Comparison of ENCODE assay signal across 16 mouse cellular contexts in genomic region chr4:84942059-84942458, GRCm38 (mm10). TPM values are rescaled to one million over a fixed set of nuclear protein-coding genes. Genes with fewer than 3 reads are reported as not detected.
DNase-seq lines count a peak whose midpoint lies in the region; ATAC-seq and TF ChIP-seq lines count a peak whose summit lies in the region.
"Had no signal": no experiment of that assay in that cellular context is flagged by ENCODE, and none has a peak within 500 bp of the region (broad histone marks: within the 10 kb centered on the region; RNA-seq: fewer than 3 reads in every experiment).

No protein-coding gene starts in this region.

- 0 out of 2 replicates have a peak, but pooled peaks have one; percentile 59 for ATAC-seq in embryonic facial prominence, embryonic 11.5 days (replicated peaks; ENCODE audit: insufficient number of reproducible peaks, low FRiP score, low TSS enrichment, low read depth)
- peak; percentile 82; the same call in 1 of the 2 replicates for ATAC-seq in hindbrain, embryonic 14.5 days (ENCODE audit: low FRiP score)
- ATAC-seq in megakaryocyte-erythroid progenitor cell, adult 5-6 weeks (replicated peaks; ENCODE audit: low FRiP score, low TSS enrichment, poor library complexity, severe bottlenecking): 0 out of 2 replicates have a peak, but pooled peaks have one; percentile 26
- ATAC-seq in CD4-positive, CD25-positive, alpha-beta regulatory T cell, adult 4 months: no peak
- ATAC-seq: liver, embryonic 12.5 days had no signal

- no peaks in the 10 kb centered on the region for H3K4me1 ChIP-seq in embryonic facial prominence, embryonic 11.5 days (ENCODE audit: control insufficient read depth, insufficient read depth, low read length)
- H3K4me1 ChIP-seq in embryonic facial prominence, embryonic 10.5 days: peaks cover 5% of the 10 kb centered on the region
- 0 out of 2 replicates have a peak, but pooled peaks cover 3% of the 10 kb centered on the region for H3K4me1 ChIP-seq in hindbrain, embryonic 14.5 days (replicated peaks; ENCODE audit: control insufficient read depth, insufficient read depth, low read length)
- H3K4me1 ChIP-seq: liver, embryonic 12.5 days had no signal

- TF ChIP-seq POLR2A in brain, embryonic 14.5 days (IDR thresholded peaks at IDR 0.05; ENCODE audit: borderline replicate concordance, extremely low read depth, insufficient read depth, insufficient read length, poor library complexity, severe bottlenecking): no peak

- H3K27me3 ChIP-seq in embryonic facial prominence, embryonic 11.5 days (ENCODE audit: control insufficient read depth, insufficient read depth, low read length): no peaks in the 10 kb centered on the region
- no peaks in the 10 kb centered on the region for H3K27me3 ChIP-seq in embryonic facial prominence, embryonic 10.5 days (replicated peaks; ENCODE audit: low read depth, poor library complexity, severe bottlenecking)
- H3K27me3 ChIP-seq in hindbrain, embryonic 14.5 days (ENCODE audit: control insufficient read depth, insufficient read depth, low read length): no peaks in the 10 kb centered on the region
- H3K27me3 ChIP-seq: liver, embryonic 12.5 days had no signal

- no peak overlapping the region for H3K4me3 ChIP-seq in embryonic facial prominence, embryonic 11.5 days (ENCODE audit: low read depth, low read length)
- no peak overlapping the region for H3K4me3 ChIP-seq in embryonic facial prominence, embryonic 10.5 days
- no peak overlapping the region for H3K4me3 ChIP-seq in hindbrain, embryonic 14.5 days (replicated peaks; ENCODE audit: low read length)
- H3K4me3 ChIP-seq: liver, embryonic 12.5 days had no signal

- H3K9me3 ChIP-seq in embryonic facial prominence, embryonic 11.5 days (replicated peaks; ENCODE audit: control insufficient read depth, low read length): no peaks in the 10 kb centered on the region
- no peaks in the 10 kb centered on the region for H3K9me3 ChIP-seq in embryonic facial prominence, embryonic 10.5 days
- H3K9me3 ChIP-seq in hindbrain, embryonic 14.5 days (ENCODE audit: control insufficient read depth, low read length): no peaks in the 10 kb centered on the region
- H3K9me3 ChIP-seq: liver, embryonic 12.5 days had no signal

- no peak overlapping the region for H3K9ac ChIP-seq in embryonic facial prominence, embryonic 11.5 days (replicated peaks; ENCODE audit: low read length)
- H3K9ac ChIP-seq in hindbrain, embryonic 14.5 days: no peak overlapping the region
- H3K9ac ChIP-seq: liver, embryonic 12.5 days had no signal

- H3K36me3 ChIP-seq in embryonic facial prominence, embryonic 11.5 days (replicated peaks; ENCODE audit: control insufficient read depth, insufficient read depth, low read depth, low read length): no peaks in the 10 kb centered on the region
- H3K36me3 ChIP-seq in embryonic facial prominence, embryonic 10.5 days (replicated peaks): no peaks in the 10 kb centered on the region
- H3K36me3 ChIP-seq in hindbrain, embryonic 14.5 days (replicated peaks; ENCODE audit: control insufficient read depth, insufficient read depth): no peaks in the 10 kb centered on the region
- H3K36me3 ChIP-seq: liver, embryonic 12.5 days had no signal

- no peak for DNase-seq in embryonic facial prominence, embryonic 11.5 days (ENCODE audit: low spot score)
- no peak for DNase-seq in embryonic facial prominence, embryonic 10.5 days (ENCODE audit: low spot score)
- peak; percentile 64 for DNase-seq in brain, embryonic 14.5 days (ENCODE audit: low read depth)
- DNase-seq in hindbrain, embryonic 14.5 days (ENCODE audit: low spot score): peak; percentile 42
- DNase-seq in right cerebral cortex, postnatal 14 days: no peak
- DNase-seq in adrenal gland, adult 2 months: no peak
- DNase-seq: adrenal gland, adult 8-10 months; B cell, adult 2 months; cerebellum, adult 11 months; gastrocnemius, postnatal 10 days; kidney, adult 8-10 months; right cerebral cortex, postnatal 4 days; thymus, adult 18-20 months had no signal

- WGBS in embryonic facial prominence, embryonic 11.5 days: 56% methylated on average over 2 of the region's 2 CpGs
- WGBS in embryonic facial prominence, embryonic 10.5 days: 69% methylated on average over 2 of the region's 2 CpGs
- 52% methylated on average over 2 of the region's 2 CpGs for WGBS in hindbrain, embryonic 14.5 days

- no peak for TF ChIP-seq CTCF in brain, embryonic 14.5 days (IDR thresholded peaks at IDR 0.05; ENCODE audit: borderline replicate concordance, extremely low read depth, insufficient read depth, insufficient read length)

- no peak overlapping the region for H3K27ac ChIP-seq in embryonic facial prominence, embryonic 11.5 days (replicated peaks; ENCODE audit: low read depth, low read length)
- no peak overlapping the region for H3K27ac ChIP-seq in embryonic facial prominence, embryonic 10.5 days (replicated peaks)
- peak overlapping the region; percentile 6; the same call in 1 of the 2 replicates for H3K27ac ChIP-seq in hindbrain, embryonic 14.5 days
- H3K27ac ChIP-seq: liver, embryonic 12.5 days had no signal

- H3K4me2 ChIP-seq in embryonic facial prominence, embryonic 11.5 days (ENCODE audit: low read depth, low read length): no peak overlapping the region
- H3K4me2 ChIP-seq in hindbrain, embryonic 14.5 days (replicated peaks): no peak overlapping the region
- H3K4me2 ChIP-seq: liver, embryonic 12.5 days had no signal

RNA-seq across cellular contexts. Expression of gene Cntln, which starts 58.0 kb away (rescaled TPM):
- 12.4 and 13.7 TPM in 2 replicates for polyA plus RNA-seq in embryonic facial prominence, embryonic 11.5 days (2014; fragmentation: Nextera tagmentation; extraction: Ambion mirVana)
- polyA plus RNA-seq in embryonic facial prominence, embryonic 10.5 days (2016; fragmentation: Nextera tagmentation; extraction: Ambion mirVana): 5.8 and 6.5 TPM in 2 replicates
- 9.7 and 11.3 TPM in 2 replicates for polyA plus RNA-seq in brain, embryonic 14.5 days (2012; rRNA removed)
- 5.5 and 6.2 TPM in 2 replicates for polyA plus RNA-seq in hindbrain, embryonic 14.5 days (2014; fragmentation: Nextera tagmentation; extraction: Ambion mirVana)
- 12.4 and 19.9 TPM in 2 replicates for total RNA-seq in megakaryocyte-erythroid progenitor cell, adult 5-6 weeks (2014; fragmentation: Nextera tagmentation)
- 28.9 and 43.5 TPM in 2 replicates for total RNA-seq in megakaryocyte-erythroid progenitor cell, adult 5-6 weeks (2017)
- 1 to 10 TPM; 3.2 to 4.1 TPM for polyA plus RNA-seq in CD4-positive, CD25-positive, alpha-beta regulatory T cell, adult 4 months (2017; shearing (Covaris generic))
- total RNA-seq in adrenal gland, adult 2 months (2021): 1 to 10 TPM; 7.5 to 8.3 TPM
- polyA plus RNA-seq in adrenal gland, adult 2 months (2012; rRNA removed): 1.8 and 2.0 TPM in 2 replicates

Comparison
In these comparisons a context has a peak if more than half of its experiments do, and no peak if none do; other contexts are left out.
1. DNase-seq: peak in brain, embryonic 14.5 days (single experiment) and hindbrain, embryonic 14.5 days (single experiment); none in embryonic facial prominence, embryonic 11.5 days (single experiment), embryonic facial prominence, embryonic 10.5 days (single experiment), right cerebral cortex, postnatal 14 days (single experiment) and adrenal gland, adult 2 months (single experiment).